In genomic region chr13:40899349-40899993, GRCm38 (mm10) we compare ENCODE assay signal across 22 mouse cellular contexts. TPM values are rescaled to one million over a fixed set of nuclear protein-coding genes. Genes with fewer than 3 reads are reported as not detected.
A peak's percentile ranks its signal among the peaks of the same experiment; 100 is the strongest.
DNase-seq lines count a peak whose midpoint lies in the region; ATAC-seq lines count a peak whose summit lies in the region.
"Had no signal": no experiment of that assay in that cellular context is flagged by ENCODE, and none has a peak within 500 bp of the region (broad histone marks: within the 10 kb centered on the region; RNA-seq: fewer than 3 reads in every experiment).

No protein-coding gene starts in this region.

- no peaks in the 10 kb centered on the region for H3K9me3 ChIP-seq in heart, embryonic 12.5 days (replicated peaks)
- H3K9me3 ChIP-seq: embryonic facial prominence, embryonic 12.5 days; hindbrain, embryonic 13.5 days; midbrain, embryonic 12.5 days; neural tube, embryonic 13.5 days; stomach, embryonic 15.5 days had no signal

- intact Hi-C loops in left cerebral cortex, postnatal 14 days (cut with DNase I) = no loop called here

- ATAC-seq in heart, embryonic 12.5 days (ENCODE audit: insufficient number of reproducible peaks, low FRiP score) = no peak
- ATAC-seq: forebrain, postnatal 0 days had no signal

- no peaks in the 10 kb centered on the region for H3K27me3 ChIP-seq in heart, embryonic 12.5 days (replicated peaks)
- H3K27me3 ChIP-seq: embryonic facial prominence, embryonic 12.5 days; hindbrain, embryonic 13.5 days; midbrain, embryonic 12.5 days; neural tube, embryonic 13.5 days; stomach, embryonic 15.5 days had no signal

- no peak overlapping the region for H3K27ac ChIP-seq in heart, embryonic 12.5 days (ENCODE audit: poor library complexity, severe bottlenecking)
- H3K27ac ChIP-seq: embryonic facial prominence, embryonic 12.5 days; hindbrain, embryonic 13.5 days; kidney, postnatal 0 days; midbrain, embryonic 12.5 days; neural tube, embryonic 13.5 days; stomach, embryonic 15.5 days had no signal

- H3K4me1 ChIP-seq in heart, embryonic 12.5 days (replicated peaks) = peaks cover 11% of the 10 kb centered on the region
- H3K4me1 ChIP-seq: hindbrain, embryonic 13.5 days; midbrain, embryonic 12.5 days; neural tube, embryonic 13.5 days had no signal

- H3K4me2 ChIP-seq in heart, embryonic 12.5 days = no peak overlapping the region
- H3K4me2 ChIP-seq: embryonic facial prominence, embryonic 12.5 days; hindbrain, embryonic 13.5 days; liver, embryonic 11.5 days; midbrain, embryonic 12.5 days; neural tube, embryonic 13.5 days; stomach, embryonic 15.5 days had no signal

- DNase-seq in layer of hippocampus, adult 18-20 months (ENCODE audit: low spot score in 2 of 2) = peak; percentile 19 to 68
- no peak for DNase-seq in layer of hippocampus, adult 11-12 months (ENCODE audit: low spot score)
- peak; percentile 52 to 65 for DNase-seq in right cerebral cortex, adult 2 months (ENCODE audit: low spot score in 2 of 2)
- no peak for DNase-seq in right cerebral cortex, postnatal 14 days
- DNase-seq in left cerebral cortex, postnatal 14 days (ENCODE audit: low spot score in 2 of 2) = peak; percentile 34 to 51
- DNase-seq in thymus, adult 18-20 months = no peak
- DNase-seq: adrenal gland, postnatal 10 days; cerebellum, adult 8-10 months; forebrain, postnatal 0 days; gastrocnemius, postnatal 36 days; heart, postnatal 14 days; lung, adult 2 months; lung, postnatal 36 days; thymus, postnatal 25 days had no signal

- WGBS in heart, embryonic 12.5 days = 73% methylated on average over 8 of the region's 8 CpGs

- H3K4me3 ChIP-seq in heart, embryonic 12.5 days = no peak overlapping the region
- H3K4me3 ChIP-seq: embryonic facial prominence, embryonic 12.5 days; hindbrain, embryonic 13.5 days; midbrain, embryonic 12.5 days; neural tube, embryonic 13.5 days; stomach, embryonic 15.5 days had no signal

- no peak overlapping the region for H3K9ac ChIP-seq in heart, embryonic 12.5 days
- H3K9ac ChIP-seq: embryonic facial prominence, embryonic 12.5 days; forebrain, postnatal 0 days; hindbrain, embryonic 13.5 days; midbrain, embryonic 12.5 days; neural tube, embryonic 13.5 days; stomach, embryonic 15.5 days had no signal

- H3K36me3 ChIP-seq in heart, embryonic 12.5 days = no peaks in the 10 kb centered on the region
- H3K36me3 ChIP-seq: embryonic facial prominence, embryonic 12.5 days; hindbrain, embryonic 13.5 days; midbrain, embryonic 12.5 days; neural tube, embryonic 13.5 days; stomach, embryonic 15.5 days had no signal

RNA-seq across cellular contexts. Expression of gene Gcnt2, which starts 39.9 kb away (rescaled TPM):
- total RNA-seq in layer of hippocampus, adult 18-20 months (2021) = 10 to 100 TPM; 15.2 to 18.3 TPM
- 10 to 100 TPM; 10.7 to 12.9 TPM for total RNA-seq in left cerebral cortex, postnatal 14 days (2021)
- polyA plus RNA-seq in heart, embryonic 12.5 days (2016; fragmentation: Nextera tagmentation; extraction: Ambion mirVana) = 3.7 and 3.9 TPM in 2 replicates

Comparison
In these comparisons a context has a peak if more than half of its experiments do, and no peak if none do; other contexts are left out.
1. DNase-seq: peak in layer of hippocampus, adult 18-20 months (2 of 2), right cerebral cortex, adult 2 months (2 of 2) and left cerebral cortex, postnatal 14 days (2 of 2); none in layer of hippocampus, adult 11-12 months (single experiment), right cerebral cortex, postnatal 14 days (single experiment) and thymus, adult 18-20 months (0 of 2).